Mouse (Mus musculus): Measurements from ENCODE around the gene Gm20916.
"Not testable (repeated sequence)": the region's sequence is repeated elsewhere in the genome, so short reads cannot be mapped to it uniquely, and the experiment has no call there.

Gm20916 gene

DNA sequence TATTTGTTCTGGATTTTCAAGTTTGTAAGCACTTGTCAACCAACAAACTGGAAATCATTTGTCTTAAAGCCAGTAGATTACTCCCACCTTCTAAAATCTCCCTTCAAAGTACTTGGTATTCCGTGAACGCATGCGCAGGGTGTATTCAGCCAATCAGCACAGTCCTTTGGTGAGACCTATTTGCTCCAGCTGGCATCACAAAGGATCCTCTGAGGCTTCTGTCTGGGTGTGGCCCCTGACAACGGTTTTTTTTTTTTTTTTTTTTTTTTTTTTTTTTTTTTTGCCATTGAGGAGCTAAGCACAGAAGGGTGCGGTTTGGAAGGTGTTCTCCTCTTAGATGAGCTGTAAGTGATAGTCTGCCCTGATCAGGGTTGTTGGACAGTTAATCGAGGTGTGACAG lies at the start of gene Gm20916:
Gene Gm20916 (plus strand): TSS at position 301 of the 400 bp plus-strand sequence.
- not testable (repeated sequence) for DNase-seq (ENCODE audit: low read depth, low spot score)

Measured in 3T3-L1 (cell line).